Mouse (Mus musculus): Measurements from ENCODE around the gene Clec5a. TPM values are rescaled to one million over a fixed set of nuclear protein-coding genes. Genes with fewer than 3 reads are reported as not detected.

The Clec5a gene
- polyA plus RNA-seq, 1 experiment from 2014 or later = 1.1 TPM

GRCm38 (mm10) chr6:40576305-40576704, 9.3 kb downstream of the Clec5a start:
- 92% methylated on average over 1 of the region's 1 CpGs for WGBS

GRCm38 (mm10) chr6:40573618-40574017, 12.0 kb downstream of the Clec5a start:
- H3K4me3 ChIP-seq = no peak overlapping the region
- H3K9ac ChIP-seq = no peak overlapping the region
- H3K9me3 ChIP-seq = no peaks in the 10 kb centered on the region
- 81% methylated on average over 3 of the region's 3 CpGs for WGBS
- H3K36me3 ChIP-seq = no peaks in the 10 kb centered on the region
- no peaks in the 10 kb centered on the region for H3K4me1 ChIP-seq (replicated peaks)
- no peak for ATAC-seq (ENCODE audit: low read depth)
- no peak overlapping the region for H3K27ac ChIP-seq (replicated peaks)
- no peaks in the 10 kb centered on the region for H3K27me3 ChIP-seq
- no peak overlapping the region for H3K4me2 ChIP-seq

More at GRCm38 (mm10) chr6:40576305-40576704, 9.3 kb downstream of the Clec5a start:
- H3K9ac ChIP-seq = no peak overlapping the region
- ATAC-seq (ENCODE audit: low read depth) = no peak
- no peaks in the 10 kb centered on the region for H3K4me1 ChIP-seq (replicated peaks)
- no peak overlapping the region for H3K27ac ChIP-seq (replicated peaks)
- no peaks in the 10 kb centered on the region for H3K9me3 ChIP-seq
- H3K36me3 ChIP-seq = no peaks in the 10 kb centered on the region
- H3K27me3 ChIP-seq = no peaks in the 10 kb centered on the region
- H3K4me3 ChIP-seq = no peak overlapping the region
- no peak overlapping the region for H3K4me2 ChIP-seq

- Histone ChIP-seq H3K9ac (no peak within 1 kb of the TSS), H3K4me2 (no peak within 1 kb of the TSS), H3K4me1 (replicated peaks) (no peaks in the 10 kb centered on the region), H3K36me3 (no peaks in the 10 kb centered on the region), H3K9me3 (no peaks in the 10 kb centered on the region), H3K27me3 (no peaks in the 10 kb centered on the region), H3K4me3 (no peak within 1 kb of the TSS), H3K27ac (replicated peaks) (no peak within 1 kb of the TSS)
- no peak for ATAC-seq (ENCODE audit: low read depth)
- WGBS = 90% methylated on average over 3 of the region's 3 CpGs
Observed at GRCm38 (mm10) chr6:40569187-40569586, 16.4 kb downstream of the Clec5a start, which contains the start of gene Olfr460. Gene Olfr460 (plus strand): TSS chr6:40569487.

- no peaks in the 10 kb centered on the region for H3K9me3 ChIP-seq
- no peak within 1 kb of the TSS for H3K4me3 ChIP-seq
- H3K4me1 ChIP-seq (replicated peaks) = no peaks in the 10 kb centered on the region
- no peak within 1 kb of the TSS for H3K9ac ChIP-seq
- no peak within 1 kb of the TSS for H3K27ac ChIP-seq (replicated peaks)
- H3K4me2 ChIP-seq = no peak within 1 kb of the TSS
- ATAC-seq (ENCODE audit: low read depth) = no peak
- no peaks in the 10 kb centered on the region for H3K27me3 ChIP-seq
- 79% methylated on average over 2 of the region's 2 CpGs for WGBS
- no peaks in the 10 kb centered on the region for H3K36me3 ChIP-seq
Observed at GRCm38 (mm10) chr6:40554950-40555349, 30.7 kb downstream of the Clec5a start, which contains the start of gene Olfr461. Gene Olfr461 (minus strand): TSS chr6:40555050.

- 83% methylated on average over 10 of the region's 10 CpGs for WGBS
- Histone ChIP-seq H3K27ac (replicated peaks) (no peak overlapping the region), H3K9me3 (no peaks in the 10 kb centered on the region), H3K4me1 (replicated peaks) (no peaks in the 10 kb centered on the region), H3K36me3 (no peaks in the 10 kb centered on the region), H3K4me3 (no peak overlapping the region), H3K27me3 (no peaks in the 10 kb centered on the region), H3K9ac (no peak overlapping the region), H3K4me2 (no peak overlapping the region)
- no peak for ATAC-seq (ENCODE audit: low read depth)
Observed at GRCm38 (mm10) chr6:40544690-40545089, 40.9 kb downstream of the Clec5a start.

Other genes starting within 250 kb of the Clec5a start
- 12.3 and 13.7 TPM in 2 replicates for gene E330009J07Rik, start 149.7 kb downstream of the Clec5a start, polyA plus RNA-seq (2015; fragmentation: Nextera tagmentation; extraction: Ambion mirVana)
- gene Wee2, start 146.7 kb downstream of the Clec5a start, polyA plus RNA-seq (2015; fragmentation: Nextera tagmentation; extraction: Ambion mirVana) = 0.10 and 0.39 TPM in 2 replicates
- gene Ssbp1, start 114.5 kb downstream of the Clec5a start, polyA plus RNA-seq (2015; fragmentation: Nextera tagmentation; extraction: Ambion mirVana) = 124 and 131 TPM in 2 replicates
- gene Tas2r137, start 94.6 kb downstream of the Clec5a start, polyA plus RNA-seq (2015; fragmentation: Nextera tagmentation; extraction: Ambion mirVana) = 0.18 TPM in 1 of 2 replicates, not detected in the other
- gene Tas2r108, start 92.3 kb downstream of the Clec5a start, polyA plus RNA-seq (2015; fragmentation: Nextera tagmentation; extraction: Ambion mirVana) = 0.40 TPM in 1 of 2 replicates, not detected in the other
- gene Prss37, start 66.3 kb downstream of the Clec5a start, polyA plus RNA-seq (2015; fragmentation: Nextera tagmentation; extraction: Ambion mirVana) = not detected in 2 replicates
- gene Olfr461, start 30.8 kb downstream of the Clec5a start, polyA plus RNA-seq (2015; fragmentation: Nextera tagmentation; extraction: Ambion mirVana) = 0.14 TPM in 1 of 2 replicates, not detected in the other
- not detected in 2 replicates for gene Olfr460, start 16.3 kb downstream of the Clec5a start, polyA plus RNA-seq (2015; fragmentation: Nextera tagmentation; extraction: Ambion mirVana)
- gene Tas2r138, start 27.5 kb upstream of the Clec5a start, polyA plus RNA-seq (2015; fragmentation: Nextera tagmentation; extraction: Ambion mirVana) = not detected in 2 replicates
- 0.21 and 0.22 TPM in 2 replicates for gene Mgam, start 43.0 kb upstream of the Clec5a start, polyA plus RNA-seq (2015; fragmentation: Nextera tagmentation; extraction: Ambion mirVana)

All from neural tube, embryonic 13.5 days (tissue).